Mouse (Mus musculus) E14TG2a.4 (cell line): Measurements from ENCODE around the gene Usp37.

Experiments used
- H3K27me3 ChIP-seq: 2 replicates; pipeline ENCODE4 v1.6.1; 2014; ENCODE audit warnings: low read length, control low read depth; ENCODE audit not compliant: insufficient read depth
- H3K36me3 ChIP-seq: 2 replicates; pipeline ENCODE4 v1.6.1; 2014; ENCODE audit warnings: low read length, control low read depth; ENCODE audit not compliant: insufficient read depth
- H3K4me1 ChIP-seq: replicated peaks from 2 replicates; pipeline ENCODE4 v1.6.1; 2014; ENCODE audit warnings: low read depth, low read length, control low read depth
- H3K4me3 ChIP-seq: replicated peaks from 2 replicates; pipeline ENCODE4 v1.5.1; 2014; ENCODE audit warnings: mild to moderate bottlenecking, low read length
- H3K9me3 ChIP-seq: 2 replicates; pipeline ENCODE4 v1.6.1; 2014; ENCODE audit warnings: low read length, control low read depth
- CTCF ChIP-seq: conservative IDR thresholded peaks from 2 replicates; pipeline ENCODE4 v1.5.1; 2014; ENCODE audit warnings: low read length
- NANOG ChIP-seq: IDR thresholded peaks from 2 replicates; pipeline ENCODE4 v1.6.1; 2014; ENCODE audit warnings: borderline replicate concordance, low read length, mixed read lengths
- POU5F1 ChIP-seq: IDR thresholded peaks from 2 replicates; pipeline ENCODE4 v1.6.1; 2014; ENCODE audit warnings: low read length, borderline replicate concordance

Usp37 gene

GRCm38 (mm10) chr1:74389831-74390286 is 154.2 kb downstream of the Usp37 start:
- Histone ChIP-seq H3K27me3 (peaks cover 19% of the 10 kb centered on the region), H3K4me3 (peak overlapping the region; percentile 89), H3K9me3 (no peaks in the 10 kb centered on the region), H3K4me1 (peaks cover 78% of the 10 kb centered on the region), H3K36me3 (peaks cover 13% of the 10 kb centered on the region)
- no peak for TF ChIP-seq CTCF
- no peak for TF ChIP-seq POU5F1
- TF ChIP-seq NANOG = no peak

- H3K36me3 ChIP-seq = no peaks in the 10 kb centered on the region
- peaks cover 77% of the 10 kb centered on the region for H3K4me1 ChIP-seq
- H3K4me3 ChIP-seq = no peak overlapping the region
- TF ChIP-seq NANOG (no peak), POU5F1 (no peak), CTCF (no peak)
- H3K9me3 ChIP-seq = no peaks in the 10 kb centered on the region
- peaks cover 31% of the 10 kb centered on the region for H3K27me3 ChIP-seq
Observed at GRCm38 (mm10) chr1:74388398-74388920, 155.6 kb downstream of the Usp37 start.

GRCm38 (mm10) chr1:74387386-74387988 is 156.6 kb downstream of the Usp37 start:
- no peak for TF ChIP-seq POU5F1
- TF ChIP-seq NANOG = no peak
- TF ChIP-seq CTCF = no peak
- Histone ChIP-seq H3K27me3 (peaks cover 31% of the 10 kb centered on the region), H3K9me3 (no peaks in the 10 kb centered on the region), H3K36me3 (no peaks in the 10 kb centered on the region), H3K4me1 (peaks cover 77% of the 10 kb centered on the region), H3K4me3 (peak overlapping the region; percentile 76)

- TF ChIP-seq POU5F1 (no peak), CTCF (no peak; the same call in 1 of the 2 replicates)
- H3K36me3 ChIP-seq = no peaks in the 10 kb centered on the region
- peak overlapping the region; percentile 76 for H3K4me3 ChIP-seq
- peaks cover 35% of the 10 kb centered on the region for H3K27me3 ChIP-seq
- H3K9me3 ChIP-seq = no peaks in the 10 kb centered on the region
- peaks cover 77% of the 10 kb centered on the region for H3K4me1 ChIP-seq
Observed at GRCm38 (mm10) chr1:74386714-74387385, 157.2 kb downstream of the Usp37 start.

GRCm38 (mm10) chr1:74386363-74386713 is 157.7 kb downstream of the Usp37 start:
- Histone ChIP-seq H3K36me3 (no peaks in the 10 kb centered on the region), H3K4me1 (peaks cover 82% of the 10 kb centered on the region), H3K27me3 (peaks cover 38% of the 10 kb centered on the region), H3K4me3 (peak overlapping the region; percentile 76), H3K9me3 (no peaks in the 10 kb centered on the region)
- TF ChIP-seq POU5F1 = no peak
- TF ChIP-seq CTCF = no peak
- TF ChIP-seq NANOG = no peak

GRCm38 (mm10) chr1:74385531-74385930 is 158.6 kb downstream of the Usp37 start:
- Histone ChIP-seq H3K4me3 (peak overlapping the region; percentile 29; the same call in 1 of the 2 replicates), H3K27me3 (peaks cover 38% of the 10 kb centered on the region), H3K9me3 (no peaks in the 10 kb centered on the region), H3K36me3 (no peaks in the 10 kb centered on the region), H3K4me1 (peaks cover 83% of the 10 kb centered on the region)
- TF ChIP-seq CTCF (no peak), POU5F1 (no peak), NANOG (no peak)
